Mouse (Mus musculus) stomach, postnatal 0 days (tissue): ENCODE results near the gene Utp20. TPM values are rescaled to one million over a fixed set of nuclear protein-coding genes. Genes with fewer than 3 reads are reported as not detected.
A peak's percentile ranks its signal among the peaks of the same experiment; 100 is the strongest.
"Not testable (repeated sequence)": the region's sequence is repeated elsewhere in the genome, so short reads cannot be mapped to it uniquely, and the experiment has no call there.

Experiments used
- ATAC-seq: fragments of 200-750 bp; cut with Nextera tagmentation; 2 replicates; pipeline ENCODE4 v1.8.0; 2017; ENCODE audit not compliant: low FRiP score, low TSS enrichment
- DNase-seq: peaks from one replicate; pipeline ENCODE4 v3.0.0-alpha.2; 2016; ENCODE audit warnings: low spot score
- H3K27ac ChIP-seq: fragments of 300-500 bp; sonication (generic); replicated peaks from 2 replicates; pipeline ENCODE4 v1.5.1; 2014; ENCODE audit warnings: mild to moderate bottlenecking, control low read depth
- H3K27me3 ChIP-seq: fragments of 300-500 bp; sonication (generic); 2 replicates; pipeline ENCODE4 v1.6.1; 2014; ENCODE audit warnings: low read length; ENCODE audit not compliant: control insufficient read depth, insufficient read depth
- H3K36me3 ChIP-seq: fragments of 300-500 bp; sonication (generic); 2 replicates; pipeline ENCODE4 v1.6.1; 2014; ENCODE audit warnings: low read length, mixed read lengths; ENCODE audit not compliant: control insufficient read depth, insufficient read depth
- H3K4me1 ChIP-seq: fragments of 300-500 bp; sonication (generic); replicated peaks from 2 replicates; pipeline ENCODE4 v1.6.1; 2014; ENCODE audit warnings: antibody characterized with exemption; ENCODE audit not compliant: control insufficient read depth, insufficient read depth
- H3K4me2 ChIP-seq: fragments of 300-500 bp; sonication (generic); replicated peaks from 2 replicates; pipeline ENCODE4 v1.6.1; 2014; ENCODE audit warnings: low read depth, mild to moderate bottlenecking, control low read depth, moderate library complexity
- H3K4me3 ChIP-seq: fragments of 300-500 bp; sonication (generic); 2 replicates; pipeline ENCODE4 v1.5.1; 2014; ENCODE audit warnings: low read depth, low read length, control low read depth
- H3K9ac ChIP-seq: fragments of 300-500 bp; sonication (generic); 2 replicates; pipeline ENCODE4 v1.6.1; 2014; ENCODE audit warnings: mild to moderate bottlenecking, low read length, control low read depth, mixed read lengths
- H3K9me3 ChIP-seq: fragments of 300-500 bp; sonication (generic); 2 replicates; pipeline ENCODE4 v1.6.1; 2016; ENCODE audit warnings: low read length; ENCODE audit not compliant: control insufficient read depth
- CTCF ChIP-seq: IDR thresholded peaks from 2 replicates; pipeline ENCODE4 v1.5.1; 2016; ENCODE audit warnings: antibody characterized with exemption, low read depth, mild to moderate bottlenecking, moderate library complexity
- EP300 ChIP-seq: optimal IDR thresholded peaks from 2 replicates; pipeline ENCODE3; 2016; ENCODE audit warnings: antibody characterized with exemption
- WGBS: fragments of 180-500 bp; shearing (Covaris S2); extraction: QIAGEN DNeasy Blood & Tissue Kit; methylation state at CpG from one replicate; pipeline ENCODE4 v1.1.7; 2014; 5-methylcytosine and 5-hydroxymethylcytosine counted together
- polyA plus RNA-seq: library from polyadenylated mRNA; unstranded; fragments of >200 nt; fragmentation: Nextera tagmentation; extraction: Ambion mirVana; gene quantifications from 2 replicates; pipeline ENCODE4 v1.2.1, GENCODE M21; 2015

Gene Utp20
- polyA plus RNA-seq, 1 experiment from 2014 or later: 4.7 TPM

DNA sequence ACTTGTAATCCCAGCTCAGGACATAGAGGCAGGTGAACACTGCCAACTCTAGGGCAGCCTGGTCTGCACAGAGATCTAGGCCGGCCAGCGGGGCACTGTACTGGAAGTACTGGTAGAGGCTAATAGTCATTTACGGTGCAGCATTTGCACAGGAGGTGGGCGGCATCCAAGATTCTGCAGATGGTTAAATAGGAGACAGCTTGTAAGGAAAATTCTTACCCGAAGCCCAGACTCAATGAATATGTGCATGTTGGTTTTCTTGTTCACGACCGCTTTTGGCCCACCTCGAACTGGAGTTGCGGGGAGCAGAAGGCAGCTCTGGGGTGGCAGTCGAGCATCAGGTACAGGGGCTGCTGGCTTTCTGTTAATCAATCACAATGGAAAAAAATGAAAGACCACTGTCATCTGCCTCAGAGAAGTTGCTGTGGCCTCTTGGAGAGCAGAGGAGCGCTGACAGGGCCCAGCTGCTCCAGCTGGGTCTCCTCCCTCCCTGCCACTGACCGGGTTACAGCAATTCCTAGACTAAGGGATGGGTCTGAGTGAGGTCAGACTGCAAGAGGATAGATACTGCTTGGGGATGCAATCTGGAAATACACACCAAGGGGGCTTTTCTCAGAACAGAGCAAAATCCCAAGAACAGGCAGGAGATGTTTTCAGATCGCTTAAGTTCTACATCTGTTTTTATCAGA, 64.9 kb downstream of the Utp20 start:
- Histone ChIP-seq H3K4me2 (no peak overlapping the region), H3K27me3 (no peaks in the 10 kb centered on the region), H3K27ac (no peak overlapping the region), H3K9ac (no peak overlapping the region), H3K36me3 (peaks cover 18% of the 10 kb centered on the region), H3K9me3 (no peaks in the 10 kb centered on the region), H3K4me3 (no peak overlapping the region), H3K4me1 (no peaks in the 10 kb centered on the region)
- ATAC-seq: no peak
- TF ChIP-seq EP300: no peak
- no peak for TF ChIP-seq CTCF
- DNase-seq: no peak
- 85% methylated on average over 13 of the region's 13 CpGs for WGBS

DNA sequence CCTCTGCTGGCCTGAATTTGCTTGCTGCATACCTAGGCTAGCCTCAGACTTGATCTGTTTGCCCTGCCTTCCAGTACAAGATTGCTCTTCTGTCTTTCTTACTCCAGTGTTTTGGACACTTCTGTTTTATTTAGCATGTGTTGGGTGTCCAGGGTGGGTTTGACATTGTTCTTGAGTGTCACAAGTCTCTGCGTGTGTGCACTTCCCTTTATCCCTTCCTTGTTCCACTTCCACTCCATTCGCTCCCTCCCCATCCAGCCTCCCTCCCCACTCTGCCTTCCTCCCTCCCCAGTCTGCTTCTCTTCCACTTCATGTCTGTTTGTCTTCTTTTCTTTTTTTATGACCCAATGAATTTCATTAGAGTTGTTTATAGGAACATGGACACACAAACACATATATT, 85.2 kb downstream of the Utp20 start:
- TF ChIP-seq CTCF (no peak), EP300 (no peak)
- Histone ChIP-seq H3K9ac (no peak overlapping the region), H3K4me1 (no peaks in the 10 kb centered on the region), H3K36me3 (peaks cover 12% of the 10 kb centered on the region; the same call in 1 of the 2 replicates), H3K4me3 (no peak overlapping the region), H3K9me3 (no peaks in the 10 kb centered on the region), H3K27me3 (no peaks in the 10 kb centered on the region), H3K4me2 (no peak overlapping the region), H3K27ac (no peak overlapping the region)
- 91% methylated on average over 2 of the region's 2 CpGs for WGBS
- no peak for DNase-seq
- ATAC-seq: no peak

DNA sequence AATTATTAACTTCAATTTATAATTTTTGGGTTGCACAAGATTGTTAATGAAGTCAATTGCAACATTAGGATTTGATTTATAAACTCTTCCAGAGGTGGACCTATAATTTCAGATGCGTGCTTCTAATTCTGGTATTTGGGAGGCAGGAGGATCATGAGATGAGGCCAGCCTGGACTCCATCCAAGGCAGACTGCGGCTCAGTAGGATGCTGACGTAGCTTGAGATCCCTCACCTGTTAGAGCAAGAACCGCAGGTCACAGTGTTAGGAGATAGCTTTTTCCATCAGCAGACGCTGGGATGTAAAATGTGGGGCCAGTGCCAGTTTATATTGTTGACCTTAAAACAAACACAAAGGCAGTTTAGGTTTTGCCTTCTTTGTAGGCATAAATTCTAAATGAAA, 85.8 kb downstream of the Utp20 start:
- WGBS: 59% methylated on average over 5 of the region's 5 CpGs
- TF ChIP-seq CTCF: no peak
- TF ChIP-seq EP300: no peak
- DNase-seq: no peak
- no peaks in the 10 kb centered on the region for H3K4me1 ChIP-seq
- no peak overlapping the region for H3K9ac ChIP-seq
- no peak overlapping the region for H3K4me2 ChIP-seq
- H3K9me3 ChIP-seq: no peaks in the 10 kb centered on the region
- ATAC-seq: no peak
- no peak overlapping the region for H3K27ac ChIP-seq
- no peak overlapping the region for H3K4me3 ChIP-seq
- peaks cover 12% of the 10 kb centered on the region; the same call in 1 of the 2 replicates for H3K36me3 ChIP-seq
- H3K27me3 ChIP-seq: no peaks in the 10 kb centered on the region

DNA sequence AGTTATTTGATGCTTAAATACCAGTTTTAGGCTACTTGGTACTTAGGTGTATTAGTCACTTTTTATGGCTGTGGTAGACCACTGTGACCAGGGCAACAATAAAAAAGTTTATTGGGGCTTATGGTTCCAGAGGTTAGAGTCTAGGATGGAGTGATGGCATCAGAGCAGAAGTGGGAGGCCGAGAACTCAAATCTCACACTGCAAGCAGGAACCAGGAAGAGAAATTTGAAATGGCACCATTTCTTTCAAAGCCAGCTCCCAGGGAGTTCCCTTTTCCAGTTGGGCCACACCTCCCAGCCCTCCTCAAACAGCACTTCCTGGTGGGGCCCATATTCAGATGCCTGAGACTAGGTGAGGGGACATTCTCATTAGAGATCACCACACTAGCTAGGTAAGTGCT, 86.8 kb downstream of the Utp20 start:
- H3K36me3 ChIP-seq: peaks cover 10% of the 10 kb centered on the region; the same call in 1 of the 2 replicates
- no peak overlapping the region for H3K4me2 ChIP-seq
- ATAC-seq (no peak), DNase-seq (no peak)
- H3K4me3 ChIP-seq: no peak overlapping the region
- no peaks in the 10 kb centered on the region for H3K9me3 ChIP-seq
- no peak overlapping the region for H3K27ac ChIP-seq
- no peaks in the 10 kb centered on the region for H3K27me3 ChIP-seq
- no peak overlapping the region for H3K9ac ChIP-seq
- WGBS: 80% methylated on average over 1 of the region's 1 CpGs
- H3K4me1 ChIP-seq: no peaks in the 10 kb centered on the region
- no peak for TF ChIP-seq CTCF
- TF ChIP-seq EP300: no peak

DNA sequence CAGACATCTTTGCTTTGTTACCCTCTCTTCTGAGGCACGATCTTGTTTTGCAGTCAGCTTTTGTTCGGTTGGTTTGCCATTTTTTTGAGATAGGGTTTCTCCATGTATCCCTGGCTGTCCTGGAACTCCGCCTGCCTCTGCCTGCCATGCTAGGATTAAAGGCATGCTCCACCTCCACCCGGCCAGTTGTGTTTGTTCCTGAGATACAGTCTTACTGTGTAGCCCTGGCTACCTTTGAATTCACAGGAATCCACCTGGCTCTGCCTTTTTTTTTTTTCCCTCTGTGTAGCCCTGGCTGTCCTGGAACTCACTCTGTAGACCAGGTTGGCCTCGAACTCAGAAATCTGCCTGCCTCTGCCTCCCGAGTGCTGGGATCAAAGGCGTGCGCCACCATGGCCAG, 87.5 kb downstream of the Utp20 start:
- H3K4me3 ChIP-seq, H3K9me3 ChIP-seq, H3K36me3 ChIP-seq, H3K27me3 ChIP-seq, H3K9ac ChIP-seq, H3K27ac ChIP-seq, H3K4me2 ChIP-seq, ATAC-seq, DNase-seq, H3K4me1 ChIP-seq: not testable (repeated sequence)
- WGBS: 96% methylated on average over 8 of the region's 8 CpGs

DNA sequence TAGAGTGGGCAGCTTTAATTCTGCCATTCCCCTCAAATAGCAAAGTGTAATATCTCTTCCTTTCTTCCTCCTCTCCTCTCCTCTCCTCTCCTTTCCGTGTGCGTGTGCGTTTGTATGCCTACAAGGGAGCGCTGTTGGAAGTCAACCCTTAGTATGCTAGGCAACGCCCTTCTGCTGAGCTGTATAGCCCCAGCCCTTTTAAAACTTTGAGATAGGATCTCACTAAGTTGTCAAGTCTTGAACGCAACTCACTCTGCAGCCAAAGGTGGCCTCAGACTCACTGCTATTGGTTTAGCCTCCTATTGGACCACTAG, 94.3 kb downstream of the Utp20 start:
- H3K9me3 ChIP-seq: no peaks in the 10 kb centered on the region
- H3K4me3 ChIP-seq: peak overlapping the region; percentile 97
- 4% methylated on average over 6 of the region's 6 CpGs for WGBS
- peak overlapping the region; percentile 77 for H3K4me2 ChIP-seq
- H3K9ac ChIP-seq: peak overlapping the region; percentile 98
- H3K36me3 ChIP-seq: no peaks in the 10 kb centered on the region
- TF ChIP-seq CTCF (no peak), EP300 (no peak)
- H3K27ac ChIP-seq: peak overlapping the region; percentile 93; the same call in 1 of the 2 replicates
- ATAC-seq: peak; percentile 42; the same call in 1 of the 2 replicates
- H3K4me1 ChIP-seq: no peaks in the 10 kb centered on the region
- no peaks in the 10 kb centered on the region for H3K27me3 ChIP-seq
- peak; percentile 27 for DNase-seq
